Mouse (Mus musculus) embryonic facial prominence, embryonic 15.5 days (tissue): ENCODE measurements around the gene Fam184b. TPM values are rescaled to one million over a fixed set of nuclear protein-coding genes. Genes with fewer than 3 reads are reported as not detected.
"Not testable (repeated sequence)": the region's sequence is repeated elsewhere in the genome, so short reads cannot be mapped to it uniquely, and the experiment has no call there.

Experiments
- ATAC-seq: fragments of 200-750 bp; cut with Nextera tagmentation; 2 replicates; pipeline ENCODE4 v1.8.0; 2017; ENCODE audit warnings: low read depth, moderate TSS enrichment; ENCODE audit not compliant: insufficient number of reproducible peaks, low FRiP score, low TSS enrichment
- H3K27ac ChIP-seq: fragments of 300-500 bp; sonication (generic); replicated peaks from 2 replicates; pipeline ENCODE4 v1.5.1; 2015; ENCODE audit warnings: mild to moderate bottlenecking, inconsistent platforms
- H3K27me3 ChIP-seq: fragments of 300-500 bp; sonication (generic); 2 replicates; pipeline ENCODE4 v1.6.1; 2015; ENCODE audit warnings: inconsistent platforms
- H3K36me3 ChIP-seq: fragments of 300-500 bp; sonication (generic); 2 replicates; pipeline ENCODE4 v1.6.1; 2015; ENCODE audit warnings: mild to moderate bottlenecking, inconsistent platforms
- H3K4me1 ChIP-seq: fragments of 300-500 bp; sonication (generic); 2 replicates; pipeline ENCODE4 v1.6.1; 2015; ENCODE audit warnings: inconsistent platforms
- H3K4me2 ChIP-seq: fragments of 300-500 bp; sonication (generic); replicated peaks from 2 replicates; pipeline ENCODE4 v1.6.1; 2015; ENCODE audit warnings: mild to moderate bottlenecking, inconsistent platforms
- H3K4me3 ChIP-seq: fragments of 300-500 bp; sonication (generic); replicated peaks from 2 replicates; pipeline ENCODE4 v1.5.1; 2015; ENCODE audit warnings: mild to moderate bottlenecking, inconsistent platforms
- H3K9ac ChIP-seq: fragments of 300-500 bp; sonication (generic); 2 replicates; pipeline ENCODE4 v1.6.1; 2015; ENCODE audit warnings: inconsistent platforms
- H3K9me3 ChIP-seq: fragments of 300-500 bp; sonication (generic); replicated peaks from 2 replicates; pipeline ENCODE4 v1.6.1; 2016; ENCODE audit warnings: inconsistent platforms
- WGBS: fragments of 180-500 bp; shearing (Covaris S2); methylation state at CpG from one replicate; pipeline ENCODE4 v1.1.7; 2015; 5-methylcytosine and 5-hydroxymethylcytosine counted together
- polyA plus RNA-seq: library from polyadenylated mRNA; unstranded; fragments of >200 nt; fragmentation: Nextera tagmentation; extraction: Ambion mirVana; gene quantifications from 2 replicates; pipeline ENCODE4 v1.2.1, GENCODE M21; 2015

Fam184b gene
- polyA plus RNA-seq, 1 experiment from 2014 or later = 1.2 TPM

DNA sequence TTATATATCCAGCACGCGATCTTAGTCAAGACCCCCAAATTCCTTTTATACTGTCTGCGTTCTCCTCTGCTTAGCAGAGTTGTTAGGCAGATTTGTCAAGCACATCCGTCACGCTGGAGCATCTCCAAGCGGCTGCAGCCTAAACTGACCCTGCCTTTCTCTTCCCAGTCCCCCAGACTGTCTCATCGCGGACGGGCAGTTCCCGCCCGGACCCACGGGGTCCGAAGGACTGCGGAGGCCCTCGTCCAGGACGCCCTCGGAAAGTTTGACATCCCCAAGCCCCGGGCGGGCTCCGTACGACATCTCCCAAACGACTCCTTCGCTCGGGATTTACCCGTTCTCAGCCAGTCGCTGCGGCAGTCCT is 29.8 kb upstream of the Fam184b start:
- H3K27me3 ChIP-seq = no peaks in the 10 kb centered on the region
- under 1% methylated on average over 27 of the region's 27 CpGs for WGBS
- no peaks in the 10 kb centered on the region for H3K36me3 ChIP-seq
- peak overlapping the region; percentile 91 for H3K4me2 ChIP-seq
- peaks cover 5% of the 10 kb centered on the region for H3K4me1 ChIP-seq
- peak overlapping the region; percentile 89 for H3K27ac ChIP-seq
- ATAC-seq = peak; percentile 39; the same call in 1 of the 2 replicates
- H3K9ac ChIP-seq = peak overlapping the region; percentile 68
- H3K9me3 ChIP-seq = no peaks in the 10 kb centered on the region
- H3K4me3 ChIP-seq = peak overlapping the region; percentile 78

DNA sequence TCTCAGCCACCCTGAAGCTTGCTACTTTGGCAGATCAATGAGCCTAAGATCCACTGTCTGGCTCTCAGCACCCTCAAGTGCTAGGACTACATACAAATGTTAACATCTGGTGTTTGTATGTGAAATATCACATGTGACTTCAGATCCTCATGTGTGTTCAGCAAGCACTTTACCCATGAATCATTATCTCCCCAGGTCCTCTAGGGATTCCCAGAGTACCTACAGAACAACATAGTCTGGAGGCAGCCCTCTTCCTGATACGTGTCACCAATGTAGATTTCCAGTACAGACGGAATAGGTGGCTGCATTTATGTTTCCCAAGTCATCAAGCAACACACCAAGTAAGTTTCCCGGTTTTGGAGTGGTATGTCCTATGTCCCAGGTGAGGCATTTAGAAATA is 29.4 kb upstream of the Fam184b start:
- no peaks in the 10 kb centered on the region for H3K9me3 ChIP-seq
- H3K27me3 ChIP-seq = no peaks in the 10 kb centered on the region
- H3K4me1 ChIP-seq = peaks cover 5% of the 10 kb centered on the region
- H3K4me3 ChIP-seq = peak overlapping the region; percentile 78
- H3K36me3 ChIP-seq = no peaks in the 10 kb centered on the region
- WGBS = 2% methylated on average over 3 of the region's 3 CpGs
- peak overlapping the region; percentile 91 for H3K4me2 ChIP-seq
- peak overlapping the region; percentile 68 for H3K9ac ChIP-seq
- no peak for ATAC-seq
- H3K27ac ChIP-seq = peak overlapping the region; percentile 89; the same call in 1 of the 2 replicates

- no peak overlapping the region for H3K27ac ChIP-seq
These were observed 28.9 kb upstream of the Fam184b start for GRCm38 (mm10) chr5:45668324-45668723.

DNA sequence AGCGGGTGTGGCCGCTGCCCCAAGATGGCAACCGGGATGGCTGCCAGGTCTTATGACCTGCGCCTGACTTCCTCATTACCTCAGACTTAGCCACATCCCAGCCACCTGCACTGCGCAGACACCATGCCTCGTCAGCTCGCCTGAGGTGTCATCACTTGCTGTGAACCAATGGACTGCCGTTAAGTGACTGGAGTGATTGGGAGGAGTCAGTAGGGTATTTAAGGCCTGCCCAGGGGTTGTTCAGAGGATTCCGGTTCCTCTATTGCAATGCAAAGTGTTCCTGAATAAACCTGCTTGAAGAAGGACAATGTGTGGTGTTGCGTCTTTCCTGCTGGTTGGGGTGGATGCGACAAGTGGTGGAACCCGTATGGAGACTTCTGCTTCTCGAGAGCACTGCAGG is 19.0 kb upstream of the Fam184b start:
- not testable (repeated sequence) for H3K4me2 ChIP-seq, H3K27ac ChIP-seq, ATAC-seq, H3K4me1 ChIP-seq, H3K36me3 ChIP-seq, H3K4me3 ChIP-seq, H3K9ac ChIP-seq, H3K9me3 ChIP-seq, H3K27me3 ChIP-seq
- WGBS = 92% methylated on average over 13 of the region's 13 CpGs

More at GRCm38 (mm10) chr5:45668324-45668723, 28.9 kb upstream of the Fam184b start:
- Histone ChIP-seq H3K36me3 (no peaks in the 10 kb centered on the region), H3K4me3 (peak overlapping the region; percentile 78; the same call in 1 of the 2 replicates), H3K9me3 (no peaks in the 10 kb centered on the region), H3K27me3 (no peaks in the 10 kb centered on the region), H3K9ac (no peak overlapping the region), H3K4me1 (peaks cover 5% of the 10 kb centered on the region), H3K4me2 (peak overlapping the region; percentile 91; the same call in 1 of the 2 replicates)
- 11% methylated on average over 3 of the region's 3 CpGs for WGBS
- no peak for ATAC-seq

DNA sequence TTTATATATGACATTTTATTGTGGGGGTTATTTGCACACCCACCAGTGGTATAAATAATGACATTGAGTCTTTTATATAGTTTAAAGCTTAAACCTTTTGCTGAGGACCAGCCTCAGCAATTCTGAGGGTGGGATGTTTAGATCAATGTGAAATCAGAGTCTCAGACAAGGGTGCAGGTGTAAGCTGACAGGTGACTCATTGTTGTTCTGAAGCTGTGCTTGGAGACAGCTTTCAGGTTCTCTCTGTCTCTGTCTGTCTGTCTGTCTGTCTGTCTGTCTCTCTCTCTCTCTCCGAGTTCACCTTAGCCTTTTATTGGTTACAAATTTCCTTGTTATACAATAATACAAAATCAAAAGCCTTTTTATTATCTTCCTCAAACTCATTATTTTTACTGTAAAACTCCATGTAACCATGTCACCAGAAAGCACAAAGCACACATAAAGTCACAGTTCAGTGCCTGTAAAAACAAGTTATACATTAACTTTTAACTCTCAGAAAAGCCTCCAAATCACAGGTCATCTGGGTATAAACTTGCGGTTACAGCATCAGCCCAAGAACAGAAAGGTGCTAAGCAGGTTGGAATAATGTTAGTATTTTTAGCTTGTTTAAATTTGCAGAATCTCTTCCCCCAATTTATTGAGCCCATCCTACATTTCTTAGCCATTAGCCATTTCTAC is 11.8 kb upstream of the Fam184b start:
- no peaks in the 10 kb centered on the region for H3K36me3 ChIP-seq
- no peak overlapping the region for H3K4me3 ChIP-seq
- WGBS = 92% methylated on average over 2 of the region's 2 CpGs
- no peak overlapping the region for H3K27ac ChIP-seq
- ATAC-seq = no peak
- H3K9me3 ChIP-seq = no peaks in the 10 kb centered on the region
- H3K4me2 ChIP-seq = no peak overlapping the region
- H3K4me1 ChIP-seq = no peaks in the 10 kb centered on the region
- no peaks in the 10 kb centered on the region for H3K27me3 ChIP-seq
- no peak overlapping the region for H3K9ac ChIP-seq

DNA sequence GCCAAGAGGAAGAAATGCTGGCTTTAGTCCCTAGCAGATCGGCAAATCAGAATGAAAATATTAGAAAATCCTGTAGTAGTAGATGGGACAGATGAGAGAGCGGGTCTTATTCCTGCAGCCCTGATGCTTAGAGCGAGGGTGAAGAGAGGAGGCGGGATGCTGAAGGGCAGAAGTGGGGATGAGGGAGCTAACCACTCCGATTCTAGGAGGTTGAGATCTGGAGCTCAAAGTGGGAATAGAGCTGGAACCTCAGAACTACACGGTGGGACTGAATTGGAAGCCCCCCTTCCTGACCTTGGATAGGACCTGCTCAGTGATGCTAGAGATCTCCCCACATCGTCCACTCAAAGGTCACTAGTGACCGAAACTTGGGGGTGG is 290 bp upstream of the Fam184b start:
- ATAC-seq = peak; percentile 29; the same call in 1 of the 2 replicates
- Histone ChIP-seq H3K4me1 (peaks cover 10% of the 10 kb centered on the region), H3K4me2 (peak overlapping the region; percentile 97), H3K27ac (no peak overlapping the region), H3K4me3 (peak overlapping the region; percentile 58), H3K36me3 (no peaks in the 10 kb centered on the region), H3K9me3 (no peaks in the 10 kb centered on the region), H3K9ac (peak overlapping the region; percentile 37; the same call in 1 of the 2 replicates), H3K27me3 (0 out of 2 replicates have a peak, but pooled peaks cover 12% of the 10 kb centered on the region)
- 2% methylated on average over 8 of the region's 8 CpGs for WGBS

DNA sequence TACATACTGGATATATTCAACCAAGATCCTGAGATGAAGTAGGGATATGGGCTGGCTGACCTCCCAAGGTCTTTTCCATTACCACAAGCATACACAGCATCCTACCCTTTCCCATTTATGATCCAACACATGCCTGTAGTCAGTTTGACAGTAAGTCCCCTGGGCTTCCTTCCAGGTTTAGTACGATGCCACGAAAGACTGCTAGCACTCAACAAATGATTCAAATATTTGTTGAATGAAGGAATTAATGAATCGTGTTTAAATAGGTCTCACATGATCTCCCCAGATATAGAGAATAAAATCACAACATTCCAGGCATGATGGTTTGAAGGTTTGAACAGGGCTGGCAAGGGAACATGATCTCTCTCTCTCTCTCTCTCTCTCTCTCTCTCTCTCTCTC is 1.0 kb downstream of the Fam184b start:
- Histone ChIP-seq H3K36me3 (no peaks in the 10 kb centered on the region), H3K4me1 (peaks cover 10% of the 10 kb centered on the region), H3K9me3 (no peaks in the 10 kb centered on the region), H3K4me2 (no peak overlapping the region; the same call in 1 of the 2 replicates), H3K27ac (no peak overlapping the region), H3K4me3 (no peak overlapping the region), H3K27me3 (0 out of 2 replicates have a peak, but pooled peaks cover 12% of the 10 kb centered on the region), H3K9ac (no peak overlapping the region)
- WGBS = 36% methylated on average over 3 of the region's 3 CpGs
- no peak for ATAC-seq

DNA sequence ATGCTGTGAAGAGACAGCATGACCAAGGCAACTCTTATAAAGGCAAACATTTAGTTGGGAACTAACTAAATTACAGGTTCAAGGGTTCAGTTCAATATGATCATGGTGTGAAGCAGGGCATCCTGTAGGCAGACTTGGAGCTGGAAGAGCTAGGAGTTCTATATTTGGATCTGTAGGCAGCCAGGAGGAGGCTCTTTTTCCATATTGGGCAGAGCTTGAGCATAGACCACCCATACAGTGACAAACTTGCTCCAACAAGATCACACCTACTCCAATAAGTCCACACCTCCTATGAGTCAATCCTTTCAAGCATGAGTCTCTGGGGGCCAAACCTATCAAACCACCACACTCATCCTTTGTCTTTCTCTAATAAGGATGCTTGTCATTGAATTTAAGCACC is 9.9 kb downstream of the Fam184b start:
- Histone ChIP-seq H3K9me3 (no peaks in the 10 kb centered on the region), H3K4me3 (no peak overlapping the region), H3K27me3 (no peaks in the 10 kb centered on the region), H3K36me3 (no peaks in the 10 kb centered on the region), H3K27ac (no peak overlapping the region), H3K9ac (no peak overlapping the region), H3K4me2 (no peak overlapping the region), H3K4me1 (no peaks in the 10 kb centered on the region)
- no peak for ATAC-seq

DNA sequence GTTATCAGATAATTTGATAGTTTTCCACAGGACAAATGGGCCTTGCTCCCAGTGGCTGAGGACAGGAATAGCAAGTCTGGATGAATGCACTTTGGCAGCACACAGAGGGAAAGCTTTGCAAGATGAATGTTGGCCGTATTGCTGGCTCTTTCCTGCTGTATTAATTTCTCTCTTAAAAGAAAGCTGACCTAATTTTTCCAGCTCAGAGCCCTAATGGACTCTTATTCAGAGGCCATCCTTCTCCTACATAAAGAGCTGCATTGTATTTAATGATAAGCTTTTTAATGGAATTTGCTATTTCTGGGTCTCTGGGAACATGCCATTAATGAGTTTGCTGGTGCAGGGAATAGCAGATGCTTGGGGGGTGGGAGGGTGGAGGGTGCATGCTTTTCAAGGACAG is 11.6 kb downstream of the Fam184b start:
- H3K27me3 ChIP-seq = no peaks in the 10 kb centered on the region
- H3K9me3 ChIP-seq = no peaks in the 10 kb centered on the region
- H3K36me3 ChIP-seq = no peaks in the 10 kb centered on the region
- no peak overlapping the region for H3K4me3 ChIP-seq
- H3K4me2 ChIP-seq = no peak overlapping the region
- no peak overlapping the region for H3K27ac ChIP-seq
- no peak for ATAC-seq
- H3K9ac ChIP-seq = no peak overlapping the region
- no peaks in the 10 kb centered on the region for H3K4me1 ChIP-seq
- WGBS = 67% methylated on average over 1 of the region's 1 CpGs

DNA sequence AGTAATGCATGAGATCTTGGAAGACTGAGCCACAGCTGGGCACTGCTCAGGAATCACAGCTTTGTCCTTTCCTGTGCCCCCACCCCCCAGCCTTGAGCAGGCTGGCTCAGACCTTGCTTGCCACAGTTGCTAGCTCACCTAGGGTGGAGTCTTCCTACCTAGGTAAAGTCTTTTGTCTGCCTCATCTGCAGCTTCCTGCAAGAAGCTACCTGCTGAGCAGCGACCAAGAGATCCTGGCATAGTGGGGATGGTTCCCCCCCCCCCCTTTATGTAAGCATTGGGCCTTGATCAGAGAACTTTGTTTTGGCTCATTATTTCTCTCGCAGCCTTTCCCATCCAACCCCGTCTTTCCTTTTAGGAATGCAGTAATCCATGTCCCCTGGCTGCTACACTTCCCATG is 17.9 kb downstream of the Fam184b start:
- Histone ChIP-seq H3K27ac (no peak overlapping the region), H3K4me1 (no peaks in the 10 kb centered on the region), H3K4me2 (no peak overlapping the region), H3K9me3 (no peaks in the 10 kb centered on the region), H3K9ac (no peak overlapping the region), H3K4me3 (no peak overlapping the region), H3K27me3 (no peaks in the 10 kb centered on the region), H3K36me3 (no peaks in the 10 kb centered on the region)
- 42% methylated on average over 3 of the region's 3 CpGs for WGBS
- no peak for ATAC-seq

GRCm38 (mm10) chr5:45599056-45599455 is 40.4 kb downstream of the Fam184b start:
- Histone ChIP-seq H3K9me3 (no peaks in the 10 kb centered on the region), H3K4me3 (no peak overlapping the region), H3K27me3 (no peaks in the 10 kb centered on the region), H3K36me3 (no peaks in the 10 kb centered on the region), H3K27ac (no peak overlapping the region), H3K4me1 (no peaks in the 10 kb centered on the region), H3K9ac (no peak overlapping the region), H3K4me2 (no peak overlapping the region)
- 60% methylated on average over 4 of the region's 4 CpGs for WGBS
- no peak for ATAC-seq
